Mouse (Mus musculus) frontal cortex, postnatal 36 days (tissue): ENCODE measurements around the gene Gm49380.
A peak's percentile ranks its signal among the peaks of the same experiment; 100 is the strongest.

ENCODE experiments used
- DNase-seq, 2 experiments: peaks; one replicate each; pipeline ENCODE4 v3.0.0; 2022; ENCODE audit warnings: low spot score in 2 of 2

The Gm49380 gene

GRCm38 (mm10) chr9:44093612-44094503 lies 19.4 kb downstream of the Gm49380 start:
- DNase-seq = peak; percentile 86 to 89

- DNase-seq = no peak
Measured at GRCm38 (mm10) chr9:44088877-44089608, 24.3 kb downstream of the Gm49380 start.

DNA sequence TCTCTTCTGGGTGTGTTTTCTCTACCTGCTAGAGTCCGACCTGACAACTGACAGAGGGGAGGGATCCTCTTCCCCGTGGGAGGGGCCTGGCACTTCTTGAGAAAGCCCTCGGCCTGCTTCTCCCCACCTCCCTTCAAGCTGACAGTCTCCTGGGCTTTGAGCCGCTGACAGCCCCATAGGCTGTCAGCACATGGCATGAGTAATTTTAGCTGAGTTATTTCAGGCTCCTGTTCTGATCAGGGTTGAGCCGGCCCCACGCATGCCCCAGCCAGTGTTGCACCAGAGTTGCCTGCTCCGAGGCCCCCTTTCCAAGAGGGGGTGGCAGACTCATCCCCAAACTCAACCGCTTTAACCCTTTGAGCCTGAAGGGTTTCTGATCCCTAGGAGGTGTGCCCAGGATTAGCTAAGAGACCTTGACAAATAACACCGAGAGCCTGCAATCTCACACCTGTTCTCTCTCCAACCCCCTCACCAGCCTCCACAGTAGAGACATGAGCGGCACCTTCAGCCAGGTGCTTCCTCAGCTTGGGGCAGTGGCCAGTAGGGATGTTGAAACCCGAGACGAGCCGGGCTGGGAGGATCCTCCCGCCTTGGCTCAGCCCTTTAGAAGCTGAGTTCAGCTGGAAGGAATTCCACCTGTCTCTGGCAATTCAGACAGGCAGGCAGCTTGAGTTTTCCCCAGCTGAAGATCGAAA lies 25.4 kb downstream of the Gm49380 start:
- DNase-seq = peak; percentile 58 to 77

DNA sequence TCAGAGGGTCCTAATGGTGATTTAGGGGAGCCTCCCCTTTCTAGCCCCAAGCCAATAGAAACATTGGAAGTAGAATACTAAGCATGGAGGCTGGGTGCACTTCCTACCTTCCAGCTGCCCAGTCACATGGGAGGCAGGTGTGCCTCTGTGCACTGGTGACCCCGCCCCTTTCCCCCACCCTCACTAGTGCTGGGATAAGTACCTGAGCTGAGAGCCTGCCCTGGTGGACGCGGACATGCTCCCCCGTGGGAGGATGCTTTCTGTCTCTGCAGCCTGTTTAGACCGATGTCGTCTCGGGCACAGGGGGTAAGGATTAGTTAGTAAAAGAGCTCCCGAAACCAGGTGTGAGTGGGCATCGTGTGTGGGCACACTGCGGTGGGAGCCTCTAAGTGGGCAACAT lies 26.3 kb downstream of the Gm49380 start:
- no peak for DNase-seq

DNA sequence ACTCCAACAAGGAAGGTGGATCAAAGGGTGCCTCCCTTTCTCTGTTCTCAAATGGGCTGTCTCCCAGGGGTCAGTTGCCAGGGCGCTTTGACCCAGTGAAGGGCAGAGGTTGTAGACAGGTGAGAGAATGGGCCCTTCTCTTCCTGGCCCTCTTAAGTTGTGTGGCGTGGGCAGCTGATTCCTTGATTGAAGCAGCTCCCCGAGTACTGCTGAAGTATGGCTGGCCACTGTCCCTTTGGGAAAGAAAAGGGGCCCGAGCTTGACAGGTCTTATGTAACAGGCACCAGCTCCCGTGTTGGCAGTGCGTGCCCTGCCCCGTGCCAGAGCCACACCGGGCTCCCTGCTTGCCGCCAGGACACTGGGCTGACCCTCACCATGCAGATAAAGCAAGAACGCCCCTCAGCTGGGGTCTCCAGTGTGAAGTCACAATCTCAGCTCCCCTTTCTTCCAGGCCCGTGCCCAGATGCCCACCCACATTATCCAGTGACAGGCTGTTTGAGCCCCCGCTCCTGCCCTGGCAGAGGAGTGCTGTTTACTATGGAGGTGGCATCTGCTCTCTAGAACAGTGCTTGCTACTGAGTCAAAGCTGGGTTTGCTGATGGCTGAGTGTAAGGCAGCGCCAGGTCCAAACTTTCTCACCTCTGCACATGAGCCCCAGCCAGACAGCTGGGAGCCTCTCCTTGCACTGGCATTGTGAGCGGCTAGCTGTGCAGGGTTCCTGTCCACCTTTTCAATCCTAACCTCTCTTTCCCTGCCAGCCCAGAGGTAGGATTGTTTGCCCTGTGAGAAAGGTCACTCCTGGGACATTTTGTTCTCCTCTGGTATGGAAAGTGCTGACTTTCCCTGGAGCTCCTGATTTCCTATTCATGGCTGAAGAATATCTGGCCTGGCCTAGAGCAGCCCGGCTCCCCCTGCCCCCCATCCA lies 27.3 kb downstream of the Gm49380 start:
- DNase-seq = peak; percentile 78 to 83

DNA sequence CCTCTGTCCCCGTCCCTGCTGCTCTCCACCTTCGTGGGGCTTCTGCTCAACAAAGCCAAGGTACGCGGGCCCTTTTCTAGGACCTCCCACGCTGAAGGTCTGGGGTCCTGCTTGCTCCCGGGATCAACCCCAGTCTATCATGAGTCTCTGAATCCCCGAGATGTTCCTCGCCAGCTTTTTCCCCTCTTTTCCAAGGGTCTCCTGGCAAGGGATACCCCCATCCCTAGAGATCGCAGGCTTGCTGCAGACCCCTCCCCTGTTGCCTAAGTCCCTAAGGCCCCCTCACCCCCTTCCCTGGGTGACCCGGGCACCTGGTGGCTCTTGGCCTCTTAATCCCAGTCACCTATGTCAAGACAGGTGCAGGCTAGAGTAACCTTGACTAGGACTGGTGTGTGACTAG lies 28.0 kb downstream of the Gm49380 start:
- no peak for DNase-seq

DNA sequence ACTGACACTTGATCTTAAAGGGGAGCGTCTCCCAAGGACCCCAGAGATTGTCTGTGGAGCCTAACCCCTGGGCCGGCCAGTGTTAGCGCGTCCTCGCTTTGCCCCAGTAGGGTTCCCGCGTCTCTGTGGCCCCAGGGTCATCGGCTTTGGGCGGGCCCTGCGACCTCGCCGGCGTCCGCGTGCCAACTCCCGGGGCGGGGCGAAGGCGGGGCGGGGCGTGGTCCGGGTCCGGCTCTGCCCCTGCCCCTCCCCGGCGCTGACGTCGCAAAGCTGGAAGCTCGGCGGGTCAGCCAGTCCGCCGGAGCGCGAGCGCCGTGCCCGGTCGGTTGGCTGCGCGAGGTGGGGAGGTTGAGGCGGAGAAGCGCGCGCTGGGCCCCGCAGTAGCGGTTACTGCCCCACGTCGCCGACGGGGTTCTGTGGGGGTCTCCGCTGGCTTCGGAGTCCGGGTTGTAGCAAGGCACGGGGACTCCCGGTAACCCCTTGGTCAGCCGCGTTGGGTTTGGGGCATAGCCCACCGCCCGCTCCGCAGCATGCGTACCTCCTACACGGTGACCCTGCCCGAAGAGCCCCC lies 28.6 kb downstream of the Gm49380 start:
- peak; percentile 90 to 92 for DNase-seq

DNA sequence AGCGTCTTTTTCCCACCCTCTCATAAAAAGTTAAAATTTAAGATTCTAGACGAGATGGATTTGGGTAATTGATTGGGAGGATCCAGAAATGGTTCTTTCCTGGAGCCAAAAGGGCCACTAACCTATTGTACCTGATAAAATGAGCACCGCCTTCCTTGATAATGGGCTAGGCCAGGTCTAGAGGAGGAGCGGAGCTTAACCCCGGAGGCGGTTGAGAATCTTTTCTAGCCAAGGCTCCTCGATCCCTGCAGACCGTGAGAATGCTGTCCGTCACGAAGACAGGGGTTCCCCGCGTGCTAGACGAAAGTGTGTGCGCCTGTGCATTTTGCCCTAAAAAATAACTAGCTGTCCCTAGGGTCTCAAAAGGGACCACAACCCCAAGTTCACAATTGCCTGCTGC lies 29.1 kb downstream of the Gm49380 start:
- no peak for DNase-seq

DNA sequence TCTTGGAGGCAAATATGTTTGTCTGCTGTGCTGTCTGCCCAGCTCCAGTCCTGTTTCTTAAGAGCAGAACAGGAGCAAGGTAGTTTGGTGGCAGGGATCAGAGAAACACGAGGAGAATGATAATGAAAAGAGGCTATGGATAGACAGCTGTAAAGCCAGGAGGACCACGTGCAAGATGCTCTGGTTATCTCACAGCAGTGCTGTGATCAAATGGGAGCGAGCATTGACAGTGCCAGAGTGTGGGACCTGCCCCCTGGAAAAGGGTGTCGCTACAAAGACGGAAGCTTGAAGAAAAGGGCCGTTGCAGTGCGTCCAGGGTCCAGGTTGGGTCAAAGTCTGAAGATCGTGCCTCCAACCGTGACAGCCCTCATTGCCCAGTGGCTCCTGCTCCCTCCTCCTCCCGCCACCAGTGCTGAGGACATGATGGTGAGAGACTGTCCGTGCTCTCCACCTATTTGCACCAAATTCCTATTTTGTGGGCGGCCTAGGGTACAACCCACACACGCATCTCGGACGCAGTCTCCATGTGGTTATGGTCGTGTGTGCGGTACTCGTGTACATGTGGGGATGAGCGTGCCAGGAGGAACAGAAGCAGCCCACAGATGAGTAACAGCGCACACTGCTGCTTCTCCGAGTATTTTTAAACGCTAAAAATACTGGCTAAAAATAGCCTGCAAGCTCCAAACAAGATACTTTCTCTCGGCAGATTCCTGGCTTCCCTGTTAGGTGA lies 29.7 kb downstream of the Gm49380 start:
- DNase-seq = peak; percentile 76 to 87

GRCm38 (mm10) chr9:44082266-44082665 lies 31.0 kb downstream of the Gm49380 start:
- DNase-seq = no peak

GRCm38 (mm10) chr9:44081581-44081980 lies 31.7 kb downstream of the Gm49380 start:
- no peak for DNase-seq

GRCm38 (mm10) chr9:44080953-44081352 lies 32.3 kb downstream of the Gm49380 start:
- DNase-seq = peak; percentile 62 to 68

DNA sequence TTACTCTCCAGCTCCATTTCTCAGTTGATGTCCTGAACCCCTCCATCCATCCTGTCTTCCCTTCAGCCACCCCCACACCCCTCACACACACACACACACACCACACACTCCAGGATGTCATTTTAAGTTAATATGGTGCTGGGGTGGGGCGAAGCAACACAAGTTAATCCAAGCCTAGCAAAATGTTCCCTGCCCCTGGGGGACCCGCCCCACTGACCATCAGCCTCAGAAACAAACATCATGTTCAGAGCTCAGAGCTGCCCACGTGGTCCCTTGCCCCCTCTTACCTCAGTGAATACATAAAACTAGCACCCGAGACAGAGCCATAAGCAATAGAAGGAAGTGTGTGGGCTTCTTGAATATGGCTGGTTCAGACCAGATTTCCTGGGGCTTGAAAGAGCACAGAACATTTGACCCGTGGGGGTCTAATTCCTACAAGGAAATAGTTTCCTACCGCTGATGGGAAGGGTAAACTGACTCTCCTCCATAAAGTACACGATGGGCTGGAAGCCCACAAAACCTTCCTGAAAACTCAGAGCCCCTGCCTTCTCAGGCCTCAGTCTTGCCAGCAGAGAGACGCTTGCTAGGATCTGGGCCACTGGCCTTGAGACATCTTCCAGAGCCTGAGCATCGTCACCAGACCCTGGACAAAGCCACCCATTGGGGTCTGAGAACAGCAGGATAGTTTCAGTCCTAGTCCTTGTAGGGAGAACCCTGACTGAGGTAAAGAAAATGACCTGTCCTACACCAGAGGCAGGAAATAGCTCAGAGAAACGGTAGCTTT lies 33.1 kb downstream of the Gm49380 start:
- no peak for DNase-seq

GRCm38 (mm10) chr9:44078955-44079756 lies 34.1 kb downstream of the Gm49380 start:
- peak in 1 of 2 experiments; percentile 51 for DNase-seq

- DNase-seq = no peak
Measured at GRCm38 (mm10) chr9:44078136-44078797, 35.0 kb downstream of the Gm49380 start.

DNA sequence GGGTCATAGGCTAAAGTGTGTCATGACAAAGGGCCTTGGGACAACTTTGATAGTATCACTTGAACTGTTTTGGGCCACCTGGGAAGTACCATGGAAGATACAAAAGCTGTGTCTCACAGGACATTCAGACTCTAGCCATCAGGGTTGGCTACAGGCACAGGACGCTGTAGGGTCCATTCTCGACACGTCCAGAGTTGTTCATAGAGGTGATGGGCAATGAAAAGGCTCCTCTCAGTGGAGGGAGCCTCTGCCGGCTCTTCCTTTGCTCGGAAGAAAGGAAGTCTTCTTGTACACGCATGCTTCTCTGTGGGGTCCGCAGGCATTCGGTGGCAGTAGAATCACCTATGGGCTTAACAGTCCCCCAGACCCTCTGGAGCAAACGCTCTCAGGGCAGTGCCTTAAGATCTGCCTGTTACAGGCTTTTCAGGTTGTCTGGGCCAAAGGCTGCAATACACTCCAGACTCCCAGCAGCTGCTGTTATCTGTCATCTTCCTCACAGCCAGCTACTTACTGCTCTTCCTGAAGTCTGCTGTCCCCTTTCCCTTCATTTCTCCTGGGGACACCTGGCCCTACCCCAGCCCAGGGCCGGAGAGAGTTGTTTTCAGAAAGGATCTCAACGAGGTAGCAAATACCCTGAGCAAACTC lies 35.9 kb downstream of the Gm49380 start:
- no peak for DNase-seq

DNA sequence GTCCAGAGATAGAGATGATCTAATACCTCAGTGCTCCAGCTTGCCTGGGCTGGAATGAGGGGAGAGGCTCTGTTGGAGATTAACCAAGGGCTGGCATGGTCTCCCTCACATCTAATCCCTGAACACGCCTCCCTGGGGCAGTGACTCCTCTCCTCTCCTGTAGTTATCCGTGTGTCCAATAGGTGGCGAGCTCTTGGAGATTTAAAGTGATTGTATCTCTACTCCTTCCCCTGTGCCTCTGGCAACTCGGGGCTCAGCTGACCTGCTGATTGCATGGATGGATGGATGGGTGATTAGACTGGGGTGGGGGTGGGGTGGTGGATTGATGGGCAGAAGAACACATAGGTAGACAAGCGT lies 36.6 kb downstream of the Gm49380 start:
- DNase-seq = peak in 1 of 2 experiments; percentile 69
